Mouse (Mus musculus) frontal cortex, adult 2 months (tissue): ENCODE results near the gene Ap5s1. TPM values are rescaled to one million over a fixed set of nuclear protein-coding genes. Genes with fewer than 3 reads are reported as not detected.

Source experiments
- DNase-seq, 2 experiments: peaks; one replicate each; pipeline ENCODE4 v3.0.0; 2022; ENCODE audit warnings: low spot score in 1 of 2; ENCODE audit errors: extremely low spot score in 1 of 2
- polyA plus RNA-seq: library from polyadenylated mRNA; depleted of rRNA; stranded (reverse); fragments of >200 nt; gene quantifications from 2 replicates; pipeline ENCODE4 v1.2.3, GENCODE M21; 2012; rRNA removed

Gene Ap5s1
- polyA plus RNA-seq = 47.2 and 68.7 TPM in 2 replicates

- DNase-seq = no peak
These were observed at the start of gene Ap5s1 for GRCm38 (mm10) chr2:131206778-131207177. Gene Ap5s1, plus strand, starts transcription at chr2:131207078.

GRCm38 (mm10) chr2:131159491-131159910 is 47.4 kb upstream of the Ap5s1 start:
- DNase-seq = no peak

DNA sequence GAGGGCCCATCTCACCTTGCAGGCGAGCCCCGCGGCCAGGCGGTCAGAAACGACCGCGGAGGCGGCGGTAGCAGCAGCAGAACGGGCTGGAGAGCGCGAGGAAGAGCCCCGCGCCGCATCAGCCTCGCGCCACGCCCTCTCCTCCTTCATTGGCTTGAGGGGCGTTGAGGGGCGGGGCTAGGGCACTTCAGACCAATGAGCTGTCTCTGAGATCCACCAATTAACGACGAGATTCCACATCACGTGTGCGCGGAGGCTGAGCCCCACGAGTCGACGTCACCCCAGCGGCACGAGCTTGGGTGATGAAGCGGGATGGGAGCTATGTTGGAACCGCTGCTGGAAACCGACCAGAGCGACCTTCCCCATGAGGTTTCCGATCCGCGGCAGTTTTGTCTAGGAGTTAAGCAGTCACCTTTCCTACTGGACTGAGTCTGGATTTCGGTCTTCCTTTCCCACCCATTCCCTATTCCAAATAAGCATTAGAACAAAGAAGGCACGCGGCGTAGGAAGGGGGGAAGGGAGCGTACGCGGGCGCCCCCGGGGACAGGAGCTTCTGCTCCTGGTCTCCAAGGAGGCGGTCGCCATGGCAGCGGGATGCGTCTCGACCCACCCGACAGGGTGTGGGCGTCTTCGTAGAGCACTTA is 46.8 kb upstream of the Ap5s1 start, which contains the start of gene 1700037H04Rik:
TSS of gene 1700037H04Rik (minus strand) at position 144 of the 644 bp plus-strand sequence.
- DNase-seq = peak; percentile 94 to 96

DNA sequence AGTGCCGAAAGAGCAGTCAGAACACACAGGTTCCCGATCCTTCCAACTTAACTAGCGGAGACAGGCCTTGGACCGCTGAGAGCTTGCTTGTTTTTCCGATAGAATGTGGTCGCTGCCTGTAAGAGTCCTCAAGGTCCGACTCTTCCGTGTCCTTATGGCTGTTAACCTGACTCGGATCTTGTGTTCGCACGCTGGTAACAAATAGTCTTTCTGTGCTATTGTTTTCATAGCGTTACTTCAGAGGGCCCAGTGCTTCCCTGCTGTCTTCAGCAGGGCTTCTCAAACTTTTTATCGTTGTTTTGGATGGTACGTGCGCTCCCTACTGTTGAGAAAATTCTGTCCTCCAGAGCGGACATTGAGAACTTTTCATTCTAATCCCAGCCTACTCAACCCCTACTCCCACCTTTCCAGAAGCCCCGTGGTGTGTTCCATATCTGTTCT is 46.2 kb upstream of the Ap5s1 start:
- peak in 1 of 2 experiments; percentile 54 for DNase-seq

DNA sequence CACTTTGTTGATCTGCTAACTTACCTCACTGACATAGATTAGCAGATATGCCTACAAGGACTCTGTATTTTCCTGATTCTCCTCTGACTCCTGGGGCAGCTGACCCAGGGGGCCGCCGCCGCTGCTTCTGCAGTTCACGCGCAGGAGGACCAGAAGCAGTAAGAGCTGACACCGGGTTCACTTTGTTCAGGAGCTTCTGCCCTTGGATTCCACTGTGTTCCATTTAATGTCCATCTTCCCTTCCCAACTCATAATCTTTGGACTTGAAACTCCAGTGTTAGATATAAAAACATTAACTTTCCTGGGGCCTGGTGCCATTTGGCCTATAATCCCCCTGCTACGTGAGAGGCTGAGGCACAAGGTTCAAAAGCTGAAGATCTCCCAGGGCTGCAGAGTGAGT is 43.0 kb upstream of the Ap5s1 start:
- DNase-seq = no peak

- DNase-seq = no peak
These were observed 40.7 kb upstream of the Ap5s1 start for GRCm38 (mm10) chr2:131166172-131166571.

GRCm38 (mm10) chr2:131167984-131168383 is 38.9 kb upstream of the Ap5s1 start:
- no peak for DNase-seq

DNA sequence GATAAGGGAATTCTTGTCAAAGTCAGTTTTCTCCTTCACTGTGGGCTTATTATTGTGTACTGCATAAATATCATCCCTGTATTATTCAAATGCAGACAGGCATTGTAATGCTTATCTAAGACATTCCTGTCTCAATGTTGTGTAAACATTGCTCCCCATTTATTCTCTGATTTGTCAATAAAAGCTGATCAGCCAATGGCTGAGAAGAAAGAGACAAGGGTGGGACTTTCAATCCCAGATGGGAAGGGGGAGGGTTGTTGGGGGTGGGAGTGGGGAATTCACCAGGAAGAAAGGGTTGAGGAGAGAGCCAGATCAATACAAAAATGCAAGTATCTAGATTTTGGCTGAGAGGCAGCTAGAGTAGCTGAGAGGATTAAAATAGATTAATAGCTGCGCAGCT is 38.0 kb upstream of the Ap5s1 start:
- no peak for DNase-seq

DNA sequence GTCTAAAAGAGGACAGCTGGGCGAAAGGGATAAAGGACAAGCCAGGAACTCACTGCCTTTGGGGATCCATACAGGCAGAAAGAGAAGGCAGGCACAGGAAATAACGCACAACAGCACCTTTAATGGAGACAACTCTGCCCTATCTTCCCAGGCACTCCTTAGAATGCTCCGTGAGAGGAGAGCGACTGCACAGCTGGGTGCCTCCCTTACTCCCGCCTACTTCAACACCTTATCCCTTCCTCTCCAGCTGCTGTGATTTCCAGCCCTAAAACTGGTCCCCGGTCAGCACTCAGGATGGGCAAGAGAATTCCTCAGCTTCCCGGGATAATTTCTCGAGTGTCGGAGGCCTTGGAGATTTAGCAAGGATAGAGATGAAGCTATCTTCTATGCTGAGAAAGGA is 35.9 kb upstream of the Ap5s1 start:
- no peak for DNase-seq

GRCm38 (mm10) chr2:131171401-131172104 is 35.3 kb upstream of the Ap5s1 start:
- peak in 1 of 2 experiments; percentile 81 for DNase-seq

DNA sequence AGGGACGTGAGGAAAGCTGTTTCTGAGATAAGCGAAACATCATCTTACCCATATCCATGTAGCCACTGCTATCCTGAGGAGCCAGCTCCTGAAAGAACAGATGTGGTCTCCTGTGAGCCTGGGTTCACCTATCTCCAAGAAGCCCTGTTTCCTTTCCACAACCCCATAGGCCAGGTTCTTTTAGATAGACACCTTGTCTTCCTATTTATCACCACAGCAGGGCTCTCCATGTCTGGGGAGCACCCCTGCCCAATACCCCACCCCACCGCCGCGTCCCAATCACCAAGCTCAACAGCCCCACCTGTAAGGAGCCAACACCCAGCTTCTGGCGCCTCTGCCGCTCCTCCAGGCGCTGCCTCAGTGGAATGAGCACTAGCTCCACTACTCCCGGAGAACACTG is 34.6 kb upstream of the Ap5s1 start:
- no peak for DNase-seq

DNA sequence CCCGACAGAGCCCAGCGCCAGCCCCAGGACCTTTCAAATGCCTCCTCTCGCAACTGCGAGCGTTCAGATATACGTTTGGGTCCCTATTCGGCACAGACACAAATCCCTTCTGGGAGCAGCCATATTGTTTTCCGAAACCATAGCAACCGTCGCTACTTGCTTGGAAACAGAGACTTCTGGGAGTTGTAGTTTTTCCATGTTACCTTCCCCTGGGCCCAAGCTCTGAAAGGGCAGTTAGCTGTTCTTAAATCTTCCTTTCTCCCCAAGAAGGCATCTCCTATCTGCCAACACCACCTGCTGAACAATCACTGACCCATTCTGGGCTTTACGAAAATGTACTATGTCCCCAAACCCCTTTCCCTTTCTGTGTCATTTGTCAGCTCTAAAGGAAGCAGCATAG is 32.2 kb upstream of the Ap5s1 start:
- DNase-seq = peak; percentile 74 to 84

GRCm38 (mm10) chr2:131175286-131175944 is 31.5 kb upstream of the Ap5s1 start:
- no peak for DNase-seq

DNA sequence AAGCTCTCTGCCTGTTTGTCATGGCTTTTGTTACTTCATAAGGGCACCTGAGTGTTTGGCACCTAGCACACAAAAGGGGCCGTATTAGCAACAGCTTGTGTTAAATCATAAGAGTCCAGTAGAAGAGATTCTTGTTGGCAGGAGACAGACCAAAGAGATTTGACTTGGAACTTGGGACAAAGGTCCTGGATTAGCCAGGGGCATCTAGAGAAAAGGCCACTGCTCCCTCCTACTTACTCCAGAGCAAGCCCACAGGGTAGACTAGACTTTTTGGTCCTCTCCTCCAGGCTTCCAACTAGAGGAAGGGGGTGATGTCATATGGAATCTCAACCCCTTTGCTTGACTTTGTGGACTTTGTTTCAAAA is 31.0 kb upstream of the Ap5s1 start:
- no peak for DNase-seq

GRCm38 (mm10) chr2:131176491-131176890 is 30.4 kb upstream of the Ap5s1 start:
- no peak for DNase-seq

GRCm38 (mm10) chr2:131177932-131178331 is 28.9 kb upstream of the Ap5s1 start:
- no peak for DNase-seq

- no peak for DNase-seq
These were observed 28.0 kb upstream of the Ap5s1 start for GRCm38 (mm10) chr2:131178828-131179245.

DNA sequence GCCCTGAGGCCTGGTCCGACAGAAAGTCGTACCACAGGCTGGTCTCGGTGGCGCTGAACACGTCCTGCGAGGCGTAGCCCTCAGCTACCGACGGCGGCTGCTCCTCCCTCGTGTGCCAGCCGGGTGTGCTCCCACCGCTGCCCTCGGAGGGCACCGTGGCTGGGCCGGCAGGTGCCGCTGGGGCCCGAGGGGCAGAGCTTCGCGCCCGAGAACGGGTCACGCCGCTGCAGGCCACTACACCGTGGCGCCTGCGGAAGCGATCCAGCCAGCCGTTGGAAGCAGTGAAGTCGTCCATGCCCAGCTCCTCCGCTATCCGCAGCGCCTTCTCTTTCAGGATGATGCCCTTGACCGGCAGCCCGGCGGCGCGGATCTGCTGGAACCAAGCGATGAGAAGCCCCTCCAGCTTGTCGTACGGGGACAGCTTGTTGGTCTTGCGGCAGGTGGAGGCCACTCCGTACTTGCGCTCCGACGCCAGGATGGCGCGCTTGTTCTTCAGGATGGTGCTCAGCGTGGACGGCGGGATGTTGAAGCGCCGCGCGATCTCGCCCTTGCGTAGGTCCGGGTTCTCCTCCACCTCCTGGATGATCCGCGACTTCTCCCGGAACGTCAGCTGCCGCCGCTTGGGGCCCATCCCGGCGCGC is 27.5 kb upstream of the Ap5s1 start:
- peak in 1 of 2 experiments; percentile 49 for DNase-seq

DNA sequence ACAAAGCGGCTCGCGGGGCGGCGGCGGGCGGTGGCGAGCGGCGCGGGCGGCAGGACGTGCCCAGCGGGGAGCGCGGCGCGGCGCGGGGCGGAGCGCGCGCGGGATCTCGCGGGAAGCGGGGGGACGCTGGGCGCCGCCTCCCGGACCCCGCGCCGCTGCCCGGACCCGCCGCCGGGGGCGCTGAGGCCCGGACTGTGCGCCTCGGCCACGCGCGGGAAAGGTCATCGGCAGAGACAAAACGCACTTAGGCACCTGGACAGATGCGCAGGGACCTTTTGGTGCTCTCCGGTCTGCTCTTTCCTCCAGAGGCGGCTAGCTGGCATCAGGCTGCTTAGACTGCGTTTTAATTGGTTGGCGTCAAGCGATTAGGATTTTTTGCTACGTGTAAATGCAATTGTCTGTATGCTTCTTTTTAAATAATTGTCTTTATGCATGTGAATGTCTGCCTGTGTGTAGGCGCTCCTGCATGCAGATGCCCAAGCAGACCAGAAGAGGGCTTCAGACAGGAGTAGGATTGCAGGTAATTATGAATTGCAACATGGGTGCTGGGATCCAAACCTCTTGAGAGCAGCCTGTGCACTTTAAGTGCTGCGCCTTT is 26.8 kb upstream of the Ap5s1 start, which contains the start of gene Cenpb:
TSS of gene Cenpb (minus strand) at position 78 of the 598 bp plus-strand sequence.
- DNase-seq = peak; percentile 63 to 81

- no peak for DNase-seq
These were observed 20.5 kb upstream of the Ap5s1 start for GRCm38 (mm10) chr2:131186343-131186742.
